Mouse (Mus musculus) stomach, embryonic 14.5 days (tissue): ENCODE results near the gene Cenpb. TPM values are rescaled to one million over a fixed set of nuclear protein-coding genes. Genes with fewer than 3 reads are reported as not detected.

Experiments
- ATAC-seq: fragments of 200-750 bp; cut with Nextera tagmentation; 2 replicates; pipeline ENCODE4 v1.8.0; 2017; ENCODE audit warnings: low read depth, moderate TSS enrichment; ENCODE audit not compliant: insufficient number of reproducible peaks, insufficient read depth, low FRiP score
- H3K27ac ChIP-seq: fragments of 300-500 bp; sonication (generic); 2 replicates; pipeline ENCODE4 v1.5.1; 2014; ENCODE audit warnings: mild to moderate bottlenecking, low read length, moderate library complexity, mixed read lengths
- H3K27me3 ChIP-seq: fragments of 300-500 bp; sonication (generic); 2 replicates; pipeline ENCODE4 v1.6.1; 2014; ENCODE audit warnings: low read length, control low read depth, mixed read lengths; ENCODE audit not compliant: control insufficient read depth, insufficient read depth
- H3K36me3 ChIP-seq: fragments of 300-500 bp; sonication (generic); 2 replicates; pipeline ENCODE4 v1.6.1; 2014; ENCODE audit warnings: mild to moderate bottlenecking, control low read depth, low read length, moderate library complexity, mixed read lengths; ENCODE audit not compliant: control insufficient read depth, insufficient read depth
- H3K4me1 ChIP-seq: fragments of 300-500 bp; sonication (generic); 2 replicates; pipeline ENCODE4 v1.6.1; 2014; ENCODE audit warnings: low read length, control low read depth, mixed read lengths; ENCODE audit not compliant: control insufficient read depth, insufficient read depth
- H3K4me2 ChIP-seq: fragments of 300-500 bp; sonication (generic); replicated peaks from 2 replicates; pipeline ENCODE4 v1.6.1; 2014; ENCODE audit warnings: low read depth, low read length, control low read depth
- H3K4me3 ChIP-seq: fragments of 300-500 bp; sonication (generic); 2 replicates; pipeline ENCODE4 v1.5.1; 2014; ENCODE audit warnings: low read depth, low read length, control low read depth
- H3K9ac ChIP-seq: fragments of 300-500 bp; sonication (generic); replicated peaks from 2 replicates; pipeline ENCODE4 v1.6.1; 2014; ENCODE audit warnings: low read depth, mild to moderate bottlenecking, control low read depth, low read length, moderate library complexity, mixed read lengths
- H3K9me3 ChIP-seq: fragments of 300-500 bp; sonication (generic); 2 replicates; pipeline ENCODE4 v1.6.1; 2016; ENCODE audit warnings: low read depth, low read length, control low read depth; ENCODE audit not compliant: control insufficient read depth
- WGBS: fragments of 180-500 bp; shearing (Covaris S2); extraction: QIAGEN DNeasy Blood & Tissue Kit; methylation state at CpG from one replicate; pipeline ENCODE4 v1.1.7; 2014; 5-methylcytosine and 5-hydroxymethylcytosine counted together
- polyA plus RNA-seq: library from polyadenylated mRNA; unstranded; fragments of >200 nt; fragmentation: Nextera tagmentation; extraction: Ambion mirVana; gene quantifications from 2 replicates; pipeline ENCODE4 v1.2.1, GENCODE M21; 2014

The Cenpb gene
- polyA plus RNA-seq, 1 experiment from 2014 or later, result 9.9 TPM

- peak within 1 kb of the TSS; percentile 69 for H3K9ac ChIP-seq
- H3K4me2 ChIP-seq, result peak within 1 kb of the TSS; percentile 64
- H3K4me3 ChIP-seq, result peak within 1 kb of the TSS; percentile 50
- H3K27ac ChIP-seq, result peak within 1 kb of the TSS; percentile 66; the same call in 1 of the 2 replicates
- 0% methylated on average over 28 of the region's 28 CpGs for WGBS
- peaks cover 23% of the 10 kb centered on the region for H3K4me1 ChIP-seq
- ATAC-seq, result peak; percentile 91
- H3K9me3 ChIP-seq, result no peaks in the 10 kb centered on the region
- no peaks in the 10 kb centered on the region for H3K27me3 ChIP-seq
- peaks cover 4% of the 10 kb centered on the region for H3K36me3 ChIP-seq
These were observed 52.6 kb downstream of the Cenpb start, which contains the start of gene Hspa12b for GRCm38 (mm10) chr2:131127161-131127730. Hspa12b (plus strand) TSS chr2:131127280.

DNA sequence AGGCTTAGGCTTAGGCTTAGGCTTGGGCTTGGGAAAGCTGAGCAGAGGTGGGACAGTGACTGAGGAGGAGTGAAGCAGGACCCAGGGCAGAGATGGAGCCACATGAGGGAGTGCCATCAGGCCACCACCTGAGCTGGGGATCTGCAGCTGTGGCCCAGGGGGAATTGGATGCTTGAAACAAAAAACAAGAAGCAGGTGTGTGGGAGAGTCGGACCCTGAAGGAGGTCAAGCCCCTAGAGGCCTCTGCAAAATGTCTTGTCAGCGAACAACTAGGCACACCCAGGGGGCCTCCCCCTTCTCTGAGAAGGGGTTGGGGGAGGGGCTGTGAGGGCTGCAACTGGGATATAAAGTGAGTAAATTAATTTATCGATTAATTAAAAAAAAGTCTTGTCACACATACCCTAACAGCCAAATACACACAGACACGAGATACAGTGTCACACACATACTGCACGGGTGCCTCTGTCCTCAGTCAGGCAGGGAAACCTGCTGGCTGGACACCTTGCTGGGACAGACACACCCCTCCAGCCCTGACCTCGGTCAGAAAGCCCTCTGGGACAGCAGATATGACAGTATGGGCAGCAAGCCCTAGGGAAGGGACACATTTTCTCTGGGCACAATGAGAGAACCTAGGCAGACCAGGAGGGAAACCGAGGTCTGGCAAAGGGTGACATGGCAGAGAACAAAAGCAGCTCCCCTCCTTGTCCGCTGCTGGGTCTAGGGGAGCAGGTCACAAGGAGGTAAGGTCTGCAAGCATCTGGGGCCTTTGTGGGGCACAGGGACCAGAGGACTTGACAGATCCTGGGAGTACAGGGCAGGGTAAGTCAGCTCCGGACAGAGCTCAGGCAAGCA lies 53.7 kb downstream of the Cenpb start:
- Histone ChIP-seq H3K9ac (no peak overlapping the region), H3K27me3 (no peaks in the 10 kb centered on the region), H3K4me3 (peak overlapping the region; percentile 50; the same call in 1 of the 2 replicates), H3K9me3 (no peaks in the 10 kb centered on the region), H3K4me1 (peaks cover 23% of the 10 kb centered on the region), H3K27ac (peak overlapping the region; percentile 66; the same call in 1 of the 2 replicates), H3K36me3 (no peaks in the 10 kb centered on the region), H3K4me2 (peak overlapping the region; percentile 64; the same call in 1 of the 2 replicates)
- 0 out of 2 replicates have a peak, but pooled peaks have one; percentile 3 for ATAC-seq
- WGBS, result 46% methylated on average over 9 of the region's 9 CpGs

Other genes with a start within 250 kb of the Cenpb start
- gene Gfra4, start 137.0 kb downstream of the Cenpb start, polyA plus RNA-seq, result 23.8 and 24.4 TPM in 2 replicates
- gene Adam33, start 116.3 kb downstream of the Cenpb start, polyA plus RNA-seq, result 3.6 and 4.8 TPM in 2 replicates
- gene Siglec1, start 93.3 kb downstream of the Cenpb start, polyA plus RNA-seq, result 0.22 and 0.48 TPM in 2 replicates
- 12.3 and 14.2 TPM in 2 replicates for gene Hspa12b, start 52.8 kb downstream of the Cenpb start, polyA plus RNA-seq
- gene Gm11037, start 46.6 kb downstream of the Cenpb start, polyA plus RNA-seq, result not detected in 2 replicates
- 84.6 and 88.9 TPM in 2 replicates for gene 1700037H04Rik, start 20.0 kb downstream of the Cenpb start, polyA plus RNA-seq
- 58.0 and 63.4 TPM in 2 replicates for gene Cdc25b, start 6.9 kb upstream of the Cenpb start, polyA plus RNA-seq
- gene Spef1, start 7.2 kb upstream of the Cenpb start, polyA plus RNA-seq, result 9.2 and 9.8 TPM in 2 replicates
- 27.0 TPM in 2 replicates for gene Ap5s1, start 27.0 kb upstream of the Cenpb start, polyA plus RNA-seq
- 15.2 and 15.5 TPM in 2 replicates for gene Mavs, start 54.0 kb upstream of the Cenpb start, polyA plus RNA-seq
- 39.1 and 42.3 TPM in 2 replicates for gene Pank2, start 82.4 kb upstream of the Cenpb start, polyA plus RNA-seq
- gene Rnf24, start 172.8 kb upstream of the Cenpb start, polyA plus RNA-seq, result 4.4 and 5.6 TPM in 2 replicates